Mouse (Mus musculus): ENCODE measurements around the gene Megf11.

Megf11 gene

DNA sequence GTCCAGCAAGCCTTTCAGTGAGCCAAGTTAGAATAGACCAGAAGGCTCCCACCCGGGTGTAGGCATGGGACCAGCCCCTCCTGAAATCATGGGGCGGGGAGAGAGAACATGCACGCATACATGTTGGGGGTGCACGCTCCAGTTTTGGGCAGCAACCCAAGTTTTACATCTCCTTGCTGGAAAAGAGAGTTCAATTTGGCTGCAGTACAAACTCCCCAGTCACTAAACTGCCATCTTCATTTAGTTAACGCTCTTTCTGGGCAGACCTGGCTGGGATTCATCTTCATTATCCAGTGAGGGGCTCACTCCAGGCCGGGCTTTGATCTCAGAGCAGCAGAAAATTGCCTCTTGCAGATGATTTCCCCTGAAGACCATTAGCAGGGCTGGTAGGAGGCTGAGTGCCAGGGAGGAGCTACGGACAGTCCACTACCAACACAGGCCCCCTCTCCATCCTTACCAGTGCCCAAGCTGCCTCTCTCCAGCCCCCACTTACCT, 218.8 kb downstream of the Megf11 start:
- DNase-seq (ENCODE audit: extremely low read depth, low read depth) = no peak

- DNase-seq (ENCODE audit: extremely low read depth, low read depth) = no peak
Measured at GRCm38 (mm10) chr9:64605077-64605714, 219.8 kb downstream of the Megf11 start.

- DNase-seq (ENCODE audit: extremely low read depth, low read depth) = no peak
Measured at GRCm38 (mm10) chr9:64605735-64606349, 220.4 kb downstream of the Megf11 start.

- no peak for DNase-seq (ENCODE audit: extremely low read depth, low read depth)
Measured at GRCm38 (mm10) chr9:64607049-64607448, 221.6 kb downstream of the Megf11 start.

GRCm38 (mm10) chr9:64609546-64609945, 224.1 kb downstream of the Megf11 start:
- DNase-seq (ENCODE audit: extremely low read depth, low read depth) = no peak

DNA sequence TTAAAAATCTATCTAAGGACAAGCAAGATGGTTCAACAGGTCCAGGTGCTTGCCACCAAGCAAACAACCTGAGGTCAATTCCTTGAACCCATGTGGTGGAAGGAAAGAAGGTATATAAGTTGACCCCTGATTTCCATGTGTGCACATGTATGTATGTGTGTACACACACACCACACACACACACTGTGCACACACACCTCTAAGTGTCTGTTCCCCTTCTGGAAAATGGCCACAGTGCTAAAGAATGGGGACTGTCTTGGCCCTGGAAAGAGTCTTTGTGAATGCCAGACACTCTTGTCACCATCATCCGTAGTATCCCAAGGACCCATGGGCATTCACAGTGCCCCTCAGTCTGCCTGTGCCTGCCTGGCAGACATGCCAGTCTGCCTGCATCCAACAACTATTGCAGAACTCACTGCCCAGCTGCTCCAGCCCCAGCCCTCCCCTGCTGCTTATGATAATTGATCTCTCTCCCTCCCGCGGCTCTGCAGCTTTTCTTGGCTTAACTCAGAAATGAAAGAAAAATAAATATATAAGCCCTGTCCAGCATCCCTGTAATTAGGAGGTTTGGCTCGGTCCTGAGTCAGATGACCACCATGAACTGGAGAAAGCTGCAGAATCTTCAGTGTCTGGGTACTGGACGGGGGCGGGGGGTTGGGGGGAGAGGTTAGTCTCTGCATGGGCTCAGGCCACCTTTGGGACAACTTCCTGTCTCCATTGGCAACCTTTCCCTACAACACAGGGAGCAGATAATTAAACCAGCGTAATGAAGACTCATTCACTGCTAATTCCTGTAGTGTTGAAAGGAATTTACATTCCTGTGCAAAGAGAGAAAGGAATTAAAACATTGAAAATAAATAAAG, 226.9 kb downstream of the Megf11 start:
- DNase-seq (ENCODE audit: extremely low read depth, low read depth) = no peak

DNA sequence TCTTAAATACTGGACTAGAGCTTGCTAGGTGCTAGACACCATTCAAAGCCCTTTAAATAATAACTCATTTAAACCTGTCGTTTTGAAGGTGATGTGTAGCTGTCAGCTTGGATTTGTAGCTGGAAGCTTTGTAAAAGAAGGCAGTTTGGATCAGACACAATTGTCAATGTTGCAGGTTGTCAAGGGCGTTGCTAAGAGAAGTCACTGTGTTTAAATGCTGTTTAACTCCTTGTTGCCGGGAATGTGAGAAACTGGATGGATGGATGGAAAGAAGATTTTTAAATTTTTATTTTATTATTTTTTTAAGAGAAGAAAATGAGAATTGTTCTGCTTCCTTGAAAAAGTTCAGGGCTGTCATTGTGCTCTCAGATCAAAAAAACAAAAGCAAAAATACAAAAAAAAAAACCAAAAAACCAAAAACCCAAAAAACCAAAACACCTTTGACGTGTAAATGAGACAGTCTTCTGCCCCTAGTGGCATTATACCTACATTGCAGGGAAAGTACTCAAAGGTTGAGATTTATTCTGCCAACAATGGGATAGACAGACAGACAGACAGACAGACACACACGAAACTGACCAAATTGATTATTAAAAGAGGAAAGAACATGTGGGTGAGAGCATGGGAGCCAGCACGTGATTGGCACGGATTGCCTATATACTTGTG, 227.7 kb downstream of the Megf11 start:
- no peak for DNase-seq (ENCODE audit: extremely low read depth, low read depth)

- DNase-seq (ENCODE audit: extremely low read depth, low read depth) = no peak
Measured at GRCm38 (mm10) chr9:64617413-64617812, 232.0 kb downstream of the Megf11 start.

- no peak for DNase-seq (ENCODE audit: extremely low read depth, low read depth)
Measured at GRCm38 (mm10) chr9:64618433-64618832, 233.0 kb downstream of the Megf11 start.

- DNase-seq (ENCODE audit: extremely low read depth, low read depth) = no peak
Measured at GRCm38 (mm10) chr9:64619440-64619839, 234.0 kb downstream of the Megf11 start.

DNA sequence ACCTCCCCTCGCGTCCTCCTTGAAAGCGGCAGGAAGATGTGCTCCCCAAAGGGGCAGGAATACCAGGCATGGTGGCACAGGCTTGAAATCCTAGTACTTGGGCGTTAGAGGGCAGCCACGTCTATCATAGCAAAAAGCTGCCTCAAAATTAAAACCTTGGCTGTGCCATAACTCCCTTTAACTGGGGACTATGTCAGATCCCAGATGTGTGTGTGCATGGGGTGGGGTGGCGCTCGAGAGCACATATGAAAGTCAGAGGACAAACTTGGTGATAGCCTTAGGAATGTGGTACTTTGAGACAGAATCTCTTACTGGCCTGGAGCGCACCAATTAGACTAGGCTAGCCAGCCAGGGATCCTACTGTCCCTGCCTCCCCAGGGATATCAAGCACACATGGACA, 235.2 kb downstream of the Megf11 start:
- DNase-seq (ENCODE audit: extremely low read depth, low read depth) = no peak

DNA sequence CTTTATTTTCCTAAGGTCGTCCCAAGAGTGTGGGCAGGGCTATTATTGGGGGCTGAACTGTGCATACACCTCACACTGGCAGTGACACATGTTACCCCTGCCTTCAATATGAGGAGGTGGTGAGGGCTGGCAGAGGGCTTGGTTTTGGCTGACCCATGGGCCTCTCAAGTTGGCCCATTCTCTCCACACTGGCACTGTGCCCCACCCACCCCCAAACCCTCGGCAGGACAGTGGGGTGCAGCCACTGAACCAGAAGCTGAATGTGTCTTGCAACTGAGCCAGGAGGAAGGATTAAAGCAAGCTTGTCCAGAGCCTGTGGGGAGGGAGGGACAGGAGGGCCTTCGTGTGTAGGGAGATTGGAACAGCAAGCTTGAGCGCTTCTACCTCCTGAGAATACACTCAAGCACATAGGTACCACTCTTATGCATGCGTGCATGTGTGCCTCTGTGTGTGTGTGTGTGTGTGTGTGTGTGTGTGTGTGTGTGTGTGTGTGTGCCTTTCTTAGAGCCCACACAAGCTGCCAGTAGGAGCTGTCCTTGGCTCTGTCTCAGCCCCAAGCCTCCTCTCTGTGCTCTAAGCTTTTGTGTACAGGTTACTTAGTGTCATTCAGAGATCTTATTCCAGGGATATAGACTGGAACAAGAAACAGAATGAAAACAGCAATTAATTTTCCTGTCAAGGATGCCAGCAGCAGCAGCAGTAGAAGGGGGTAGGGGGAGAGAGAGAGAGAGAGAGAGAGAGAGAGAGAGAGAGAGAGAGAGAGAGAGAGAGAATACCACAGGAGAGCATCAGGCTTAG, 236.3 kb downstream of the Megf11 start:
- DNase-seq (ENCODE audit: extremely low read depth, low read depth) = no peak

DNA sequence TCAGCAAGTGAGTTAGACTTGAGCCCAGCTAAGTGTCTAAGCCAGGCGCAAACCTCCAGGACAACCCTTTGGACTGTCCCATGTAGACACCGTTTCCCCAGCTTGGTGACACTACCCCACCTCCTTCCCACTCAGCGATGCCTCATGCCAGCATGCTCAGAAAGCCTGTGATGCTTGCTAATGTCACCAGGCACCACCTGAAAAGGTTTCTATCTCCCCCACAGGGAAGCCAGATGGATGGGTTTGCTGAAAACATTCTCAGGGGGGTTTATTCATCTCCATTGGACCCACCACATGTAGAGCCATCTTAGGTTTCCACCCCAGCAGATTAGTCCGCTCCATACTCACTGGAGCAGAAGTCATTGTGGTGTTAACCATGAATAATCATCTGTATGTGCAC, 237.9 kb downstream of the Megf11 start:
- no peak for DNase-seq (ENCODE audit: extremely low read depth, low read depth)

DNA sequence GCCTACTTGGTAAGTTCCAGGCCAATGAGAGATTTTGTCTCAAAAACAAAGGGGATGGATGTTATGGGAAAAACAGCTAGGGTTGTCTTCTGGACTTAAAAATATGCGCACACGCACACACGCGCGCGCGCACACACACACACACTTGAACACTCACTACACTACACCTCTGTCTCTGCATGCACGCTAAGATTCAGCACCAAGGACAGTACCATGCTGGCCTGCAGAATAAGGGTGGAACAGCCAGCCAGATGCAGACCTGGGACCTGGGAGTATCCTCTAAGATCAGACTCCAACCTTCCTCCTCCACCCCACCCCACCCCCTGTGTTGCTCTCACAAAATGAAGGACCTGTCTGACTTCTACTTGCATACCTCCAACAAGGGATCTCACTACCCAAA, 239.1 kb downstream of the Megf11 start:
- no peak for DNase-seq (ENCODE audit: extremely low read depth, low read depth)

GRCm38 (mm10) chr9:64629802-64630201, 244.4 kb downstream of the Megf11 start:
- DNase-seq (ENCODE audit: extremely low read depth, low read depth) = no peak

GRCm38 (mm10) chr9:64633169-64633568, 247.7 kb downstream of the Megf11 start:
- DNase-seq (ENCODE audit: extremely low read depth, low read depth) = no peak

DNA sequence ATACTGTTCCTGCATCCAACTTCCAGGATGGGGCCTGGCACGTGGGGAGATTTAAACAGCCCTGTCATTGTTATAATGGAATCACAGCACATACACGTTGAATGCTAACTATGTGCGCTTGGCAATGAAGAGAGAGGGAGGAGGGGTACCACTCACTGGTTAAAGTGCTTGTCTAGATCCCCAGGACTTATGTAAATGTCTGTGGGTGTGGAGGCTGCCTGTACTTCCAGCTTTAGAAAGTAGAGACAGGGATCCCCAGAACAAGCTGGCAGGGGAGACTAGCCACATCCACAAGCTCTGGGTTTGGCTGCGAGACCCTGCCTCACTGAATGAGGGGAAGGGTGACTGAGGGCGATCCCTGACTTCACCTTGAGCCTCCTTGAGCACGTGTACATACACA, 250.7 kb downstream of the Megf11 start:
- no peak for DNase-seq (ENCODE audit: extremely low read depth, low read depth)

GRCm38 (mm10) chr9:64636961-64637360, 251.5 kb downstream of the Megf11 start:
- no peak for DNase-seq (ENCODE audit: extremely low read depth, low read depth)

DNA sequence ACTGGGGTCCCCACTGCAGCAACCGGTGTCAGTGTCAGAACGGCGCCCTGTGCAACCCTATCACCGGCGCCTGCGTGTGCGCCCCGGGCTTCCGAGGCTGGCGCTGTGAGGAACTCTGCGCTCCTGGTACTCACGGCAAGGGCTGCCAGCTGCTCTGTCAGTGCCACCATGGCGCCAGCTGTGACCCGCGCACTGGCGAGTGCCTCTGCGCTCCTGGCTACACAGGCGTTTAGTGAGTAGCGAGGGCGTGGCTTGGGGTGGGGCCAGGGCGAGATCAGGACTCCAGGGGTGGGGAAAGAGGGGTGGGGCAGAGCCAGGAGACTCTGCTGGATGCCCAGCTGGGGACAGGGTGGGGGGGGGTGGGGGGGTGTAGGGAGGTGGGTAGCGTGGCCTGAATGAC, 252.8 kb downstream of the Megf11 start:
- DNase-seq (ENCODE audit: extremely low read depth, low read depth) = no peak

GRCm38 (mm10) chr9:64639664-64640063, 254.2 kb downstream of the Megf11 start:
- no peak for DNase-seq (ENCODE audit: extremely low read depth, low read depth)

DNA sequence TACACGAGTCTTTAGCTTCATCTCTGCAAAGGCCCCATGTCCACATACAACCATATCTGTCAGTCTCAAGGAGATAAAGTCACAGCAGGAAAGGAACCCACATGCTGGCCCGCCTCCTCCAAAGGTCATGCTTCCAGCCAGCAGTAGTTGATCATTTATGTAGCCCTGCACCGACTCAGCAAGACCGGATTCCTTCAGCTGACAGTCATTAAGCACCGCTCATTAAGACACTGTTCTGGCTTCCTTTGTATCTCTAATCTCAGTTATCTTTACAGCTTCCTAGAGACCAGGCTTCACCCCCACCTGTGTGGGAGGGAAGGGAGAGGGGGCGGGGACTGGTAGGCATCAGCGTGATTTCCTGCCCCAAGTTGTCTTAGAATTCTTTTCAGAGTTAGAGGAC, 258.7 kb downstream of the Megf11 start:
- DNase-seq (ENCODE audit: extremely low read depth, low read depth) = no peak
